Mouse (Mus musculus): Measurements from ENCODE around the gene Traf1. TPM values are rescaled to one million over a fixed set of nuclear protein-coding genes. Genes with fewer than 3 reads are reported as not detected.

The Traf1 gene
- polyA plus RNA-seq, 1 experiment from 2014 or later, result 5.7 TPM

- Histone ChIP-seq H3K4me2 (ENCODE audit: low read depth, low read length) (no peak overlapping the region), H3K4me1 (ENCODE audit: control insufficient read depth, insufficient read depth, low read length) (peaks cover 9% of the 10 kb centered on the region; the same call in 1 of the 2 replicates), H3K27ac (replicated peaks; ENCODE audit: low read depth, low read length) (no peak overlapping the region), H3K4me3 (ENCODE audit: low read depth, low read length) (no peak overlapping the region), H3K9me3 (ENCODE audit: control insufficient read depth, low read length) (no peaks in the 10 kb centered on the region), H3K36me3 (ENCODE audit: control insufficient read depth, insufficient read depth, low read length) (no peaks in the 10 kb centered on the region), H3K27me3 (replicated peaks; ENCODE audit: control insufficient read depth, insufficient read depth, low read length) (0 out of 2 replicates have a peak, but pooled peaks cover 4% of the 10 kb centered on the region), H3K9ac (ENCODE audit: low read depth, low read length) (no peak overlapping the region)
- ATAC-seq (ENCODE audit: low read depth) (no peak), DNase-seq (ENCODE audit: low spot score) (no peak)
- 75% methylated on average over 13 of the region's 13 CpGs for WGBS
Observed at GRCm38 (mm10) chr2:34963371-34963956, 1.9 kb upstream of the Traf1 start.

- DNase-seq (ENCODE audit: low spot score) (no peak), ATAC-seq (ENCODE audit: low read depth) (no peak)
- Histone ChIP-seq H3K4me1 (ENCODE audit: control insufficient read depth, insufficient read depth, low read length) (peaks cover 9% of the 10 kb centered on the region; the same call in 1 of the 2 replicates), H3K9me3 (ENCODE audit: control insufficient read depth, low read length) (no peaks in the 10 kb centered on the region), H3K4me2 (ENCODE audit: low read depth, low read length) (no peak overlapping the region), H3K4me3 (ENCODE audit: low read depth, low read length) (no peak overlapping the region), H3K27ac (replicated peaks; ENCODE audit: low read depth, low read length) (no peak overlapping the region), H3K36me3 (ENCODE audit: control insufficient read depth, insufficient read depth, low read length) (no peaks in the 10 kb centered on the region), H3K27me3 (replicated peaks; ENCODE audit: control insufficient read depth, insufficient read depth, low read length) (0 out of 2 replicates have a peak, but pooled peaks cover 4% of the 10 kb centered on the region), H3K9ac (ENCODE audit: low read depth, low read length) (no peak overlapping the region)
- WGBS, result 74% methylated on average over 9 of the region's 9 CpGs
Observed at GRCm38 (mm10) chr2:34962893-34963292, 1.3 kb upstream of the Traf1 start.

GRCm38 (mm10) chr2:34962211-34962610 lies 639 bp upstream of the Traf1 start:
- Histone ChIP-seq H3K27ac (replicated peaks; ENCODE audit: low read depth, low read length) (no peak overlapping the region), H3K36me3 (ENCODE audit: control insufficient read depth, insufficient read depth, low read length) (no peaks in the 10 kb centered on the region), H3K4me2 (ENCODE audit: low read depth, low read length) (no peak overlapping the region), H3K9ac (ENCODE audit: low read depth, low read length) (no peak overlapping the region), H3K9me3 (ENCODE audit: control insufficient read depth, low read length) (no peaks in the 10 kb centered on the region), H3K4me1 (ENCODE audit: control insufficient read depth, insufficient read depth, low read length) (peaks cover 9% of the 10 kb centered on the region; the same call in 1 of the 2 replicates), H3K27me3 (replicated peaks; ENCODE audit: control insufficient read depth, insufficient read depth, low read length) (0 out of 2 replicates have a peak, but pooled peaks cover 4% of the 10 kb centered on the region), H3K4me3 (ENCODE audit: low read depth, low read length) (no peak overlapping the region)
- DNase-seq (ENCODE audit: low spot score) (no peak), ATAC-seq (ENCODE audit: low read depth) (no peak)
- WGBS, result 65% methylated on average over 2 of the region's 2 CpGs

- Histone ChIP-seq H3K27me3 (replicated peaks; ENCODE audit: control insufficient read depth, insufficient read depth, low read length) (0 out of 2 replicates have a peak, but pooled peaks cover 4% of the 10 kb centered on the region), H3K36me3 (ENCODE audit: control insufficient read depth, insufficient read depth, low read length) (no peaks in the 10 kb centered on the region), H3K4me2 (ENCODE audit: low read depth, low read length) (peak overlapping the region; percentile 57), H3K27ac (replicated peaks; ENCODE audit: low read depth, low read length) (no peak overlapping the region), H3K9me3 (ENCODE audit: control insufficient read depth, low read length) (no peaks in the 10 kb centered on the region), H3K4me1 (ENCODE audit: control insufficient read depth, insufficient read depth, low read length) (peaks cover 9% of the 10 kb centered on the region; the same call in 1 of the 2 replicates), H3K9ac (ENCODE audit: low read depth, low read length) (peak overlapping the region; percentile 59), H3K4me3 (ENCODE audit: low read depth, low read length) (peak overlapping the region; percentile 31)
- ATAC-seq (ENCODE audit: low read depth), result no peak
- DNase-seq (ENCODE audit: low spot score), result no peak
- WGBS, result 61% methylated on average over 6 of the region's 6 CpGs
Observed at GRCm38 (mm10) chr2:34960966-34961365, 606 bp downstream of the Traf1 start.

- no peaks in the 10 kb centered on the region for H3K36me3 ChIP-seq (ENCODE audit: control insufficient read depth, insufficient read depth, low read length)
- H3K9ac ChIP-seq (ENCODE audit: low read depth, low read length), result no peak overlapping the region
- WGBS, result 89% methylated on average over 3 of the region's 5 CpGs
- ATAC-seq (ENCODE audit: low read depth) (no peak), DNase-seq (ENCODE audit: low spot score) (no peak)
- H3K9me3 ChIP-seq (ENCODE audit: control insufficient read depth, low read length), result no peaks in the 10 kb centered on the region
- 0 out of 2 replicates have a peak, but pooled peaks cover 4% of the 10 kb centered on the region for H3K27me3 ChIP-seq (replicated peaks; ENCODE audit: control insufficient read depth, insufficient read depth, low read length)
- peaks cover 9% of the 10 kb centered on the region; the same call in 1 of the 2 replicates for H3K4me1 ChIP-seq (ENCODE audit: control insufficient read depth, insufficient read depth, low read length)
- H3K4me2 ChIP-seq (ENCODE audit: low read depth, low read length), result no peak overlapping the region
- H3K27ac ChIP-seq (replicated peaks; ENCODE audit: low read depth, low read length), result no peak overlapping the region
- no peak overlapping the region for H3K4me3 ChIP-seq (ENCODE audit: low read depth, low read length)
Observed at GRCm38 (mm10) chr2:34960466-34960865, 1.1 kb downstream of the Traf1 start.

DNA sequence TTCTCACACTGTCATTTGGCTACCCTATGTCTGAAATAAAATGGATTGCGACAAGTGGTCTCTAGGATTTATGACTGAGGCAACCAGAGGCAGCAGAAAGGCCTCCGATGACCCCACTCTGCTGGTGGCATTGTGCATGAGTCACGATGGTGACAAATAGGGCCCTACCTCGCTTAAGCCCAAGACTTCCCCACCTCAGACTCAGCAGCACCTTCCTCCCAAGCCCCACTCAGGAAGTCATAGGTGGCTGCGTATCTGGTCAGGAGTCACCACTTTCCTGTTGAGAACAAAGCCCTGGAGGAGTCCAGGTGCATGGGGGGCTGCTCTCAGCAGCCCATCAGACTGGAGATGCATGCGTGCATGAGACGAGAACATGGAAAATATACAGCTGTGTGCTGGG lies 3.0 kb downstream of the Traf1 start:
- DNase-seq (ENCODE audit: low spot score) (no peak), ATAC-seq (ENCODE audit: low read depth) (no peak)
- 0 out of 2 replicates have a peak, but pooled peaks cover 4% of the 10 kb centered on the region for H3K27me3 ChIP-seq (replicated peaks; ENCODE audit: control insufficient read depth, insufficient read depth, low read length)
- H3K9ac ChIP-seq (ENCODE audit: low read depth, low read length), result no peak overlapping the region
- H3K9me3 ChIP-seq (ENCODE audit: control insufficient read depth, low read length), result no peaks in the 10 kb centered on the region
- H3K4me1 ChIP-seq (ENCODE audit: control insufficient read depth, insufficient read depth, low read length), result 0 out of 2 replicates have a peak, but pooled peaks cover 4% of the 10 kb centered on the region
- no peaks in the 10 kb centered on the region for H3K36me3 ChIP-seq (ENCODE audit: control insufficient read depth, insufficient read depth, low read length)
- H3K4me3 ChIP-seq (ENCODE audit: low read depth, low read length), result no peak overlapping the region
- WGBS, result 87% methylated on average over 7 of the region's 7 CpGs
- no peak overlapping the region for H3K27ac ChIP-seq (replicated peaks; ENCODE audit: low read depth, low read length)
- H3K4me2 ChIP-seq (ENCODE audit: low read depth, low read length), result no peak overlapping the region

DNA sequence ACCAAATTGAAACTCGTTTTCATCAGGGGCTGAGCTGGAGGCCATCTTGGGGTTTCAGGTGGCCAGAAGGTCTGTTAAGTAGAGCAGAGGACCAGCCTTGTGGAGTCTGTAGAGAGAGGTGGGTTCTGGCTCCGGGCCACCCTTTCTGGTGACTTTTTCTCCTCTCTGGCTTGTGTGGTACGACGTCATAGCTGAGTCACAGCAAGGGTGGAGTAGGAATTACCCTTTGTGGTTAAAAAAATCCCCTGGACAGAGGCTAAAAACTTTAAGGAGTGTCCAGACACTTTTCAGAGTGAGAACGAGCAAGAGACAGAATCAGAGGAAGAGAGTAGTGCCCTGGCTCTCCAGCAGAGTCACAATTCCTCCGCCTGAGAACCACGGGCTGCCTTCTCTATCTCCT lies 3.5 kb downstream of the Traf1 start:
- no peak overlapping the region for H3K27ac ChIP-seq (replicated peaks; ENCODE audit: low read depth, low read length)
- H3K9ac ChIP-seq (ENCODE audit: low read depth, low read length), result no peak overlapping the region
- H3K4me1 ChIP-seq (ENCODE audit: control insufficient read depth, insufficient read depth, low read length), result 0 out of 2 replicates have a peak, but pooled peaks cover 4% of the 10 kb centered on the region
- H3K4me3 ChIP-seq (ENCODE audit: low read depth, low read length), result no peak overlapping the region
- DNase-seq (ENCODE audit: low spot score) (no peak), ATAC-seq (ENCODE audit: low read depth) (no peak)
- H3K36me3 ChIP-seq (ENCODE audit: control insufficient read depth, insufficient read depth, low read length), result no peaks in the 10 kb centered on the region
- H3K4me2 ChIP-seq (ENCODE audit: low read depth, low read length), result no peak overlapping the region
- 78% methylated on average over 7 of the region's 7 CpGs for WGBS
- 0 out of 2 replicates have a peak, but pooled peaks cover 4% of the 10 kb centered on the region for H3K27me3 ChIP-seq (replicated peaks; ENCODE audit: control insufficient read depth, insufficient read depth, low read length)
- no peaks in the 10 kb centered on the region for H3K9me3 ChIP-seq (ENCODE audit: control insufficient read depth, low read length)

- H3K9me3 ChIP-seq (ENCODE audit: control insufficient read depth, low read length), result no peaks in the 10 kb centered on the region
- 80% methylated on average over 1 of the region's 1 CpGs for WGBS
- DNase-seq (ENCODE audit: low spot score) (no peak), ATAC-seq (ENCODE audit: low read depth) (no peak)
- H3K9ac ChIP-seq (ENCODE audit: low read depth, low read length), result no peak overlapping the region
- H3K27ac ChIP-seq (replicated peaks; ENCODE audit: low read depth, low read length), result no peak overlapping the region
- 0 out of 2 replicates have a peak, but pooled peaks cover 4% of the 10 kb centered on the region for H3K4me1 ChIP-seq (ENCODE audit: control insufficient read depth, insufficient read depth, low read length)
- H3K4me2 ChIP-seq (ENCODE audit: low read depth, low read length), result no peak overlapping the region
- no peak overlapping the region for H3K4me3 ChIP-seq (ENCODE audit: low read depth, low read length)
- no peaks in the 10 kb centered on the region for H3K36me3 ChIP-seq (ENCODE audit: control insufficient read depth, insufficient read depth, low read length)
- 0 out of 2 replicates have a peak, but pooled peaks cover 4% of the 10 kb centered on the region for H3K27me3 ChIP-seq (replicated peaks; ENCODE audit: control insufficient read depth, insufficient read depth, low read length)
Observed at GRCm38 (mm10) chr2:34957405-34957804, 4.2 kb downstream of the Traf1 start.

DNA sequence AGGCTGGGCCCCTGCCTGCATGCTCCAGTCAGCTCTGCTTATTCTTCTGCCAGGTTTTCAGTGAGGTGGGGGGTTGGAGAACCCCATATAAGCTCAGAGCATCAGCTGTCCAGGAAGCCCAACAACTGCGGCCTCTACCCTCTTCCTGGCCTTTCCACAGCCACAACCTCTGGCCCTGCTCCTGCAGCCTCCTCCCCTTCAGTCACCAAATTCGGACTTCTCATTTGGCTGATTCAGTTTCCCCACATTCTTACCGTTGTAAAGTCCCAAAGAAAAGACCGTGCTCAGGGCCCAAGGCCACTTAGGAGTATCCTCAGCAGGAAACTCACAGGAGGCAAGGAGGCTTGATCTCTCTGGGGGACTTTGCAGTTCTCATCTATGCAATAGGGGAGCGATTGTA lies 4.6 kb downstream of the Traf1 start:
- DNase-seq (ENCODE audit: low spot score) (no peak), ATAC-seq (ENCODE audit: low read depth) (no peak)
- Histone ChIP-seq H3K4me1 (ENCODE audit: control insufficient read depth, insufficient read depth, low read length) (0 out of 2 replicates have a peak, but pooled peaks cover 4% of the 10 kb centered on the region), H3K27me3 (replicated peaks; ENCODE audit: control insufficient read depth, insufficient read depth, low read length) (0 out of 2 replicates have a peak, but pooled peaks cover 4% of the 10 kb centered on the region), H3K27ac (replicated peaks; ENCODE audit: low read depth, low read length) (no peak overlapping the region), H3K4me2 (ENCODE audit: low read depth, low read length) (no peak overlapping the region), H3K9ac (ENCODE audit: low read depth, low read length) (no peak overlapping the region), H3K4me3 (ENCODE audit: low read depth, low read length) (no peak overlapping the region), H3K9me3 (ENCODE audit: control insufficient read depth, low read length) (no peaks in the 10 kb centered on the region), H3K36me3 (ENCODE audit: control insufficient read depth, insufficient read depth, low read length) (no peaks in the 10 kb centered on the region)
- WGBS, result 62% methylated on average over 5 of the region's 5 CpGs
